Mouse (Mus musculus) cortical plate, adult 2 months (tissue): ENCODE results near the gene Trex2. TPM values are rescaled to one million over a fixed set of nuclear protein-coding genes. Genes with fewer than 3 reads are reported as not detected.

Source experiments
- H3K27ac ChIP-seq: fragments of 200-500 bp; 2 replicates; pipeline ENCODE4 v1.5.1; 2012; ENCODE audit warnings: low read length, control low read depth, inconsistent platforms; ENCODE audit not compliant: insufficient read depth
- H3K4me1 ChIP-seq: fragments of 200-500 bp; 2 replicates; pipeline ENCODE4 v1.6.1; 2011; ENCODE audit warnings: low read length; ENCODE audit not compliant: control insufficient read depth, insufficient read depth
- H3K4me3 ChIP-seq: fragments of 200-500 bp; 2 replicates; pipeline ENCODE4 v1.5.1; 2011; ENCODE audit warnings: mild to moderate bottlenecking, low read length, control low read depth; ENCODE audit not compliant: insufficient read depth
- CTCF ChIP-seq: fragments of 200-500 bp; IDR thresholded peaks from 2 replicates; pipeline ENCODE4 v1.5.1; 2011; ENCODE audit warnings: mild to moderate bottlenecking, control low read depth, low read length; ENCODE audit not compliant: insufficient read depth; ENCODE audit errors: extremely low read depth
- POLR2A ChIP-seq: fragments of 200-500 bp; IDR thresholded peaks from 2 replicates; pipeline ENCODE4 v1.6.1; 2011; ENCODE audit warnings: mild to moderate bottlenecking, low read length, control low read depth; ENCODE audit not compliant: insufficient read depth; ENCODE audit errors: extremely low read depth
- polyA plus RNA-seq: library from polyadenylated mRNA; depleted of rRNA; stranded (reverse); fragments of >200 nt; gene quantifications from 2 replicates; pipeline ENCODE4 v1.2.3, GENCODE M21; 2012

The Trex2 gene
- polyA plus RNA-seq, 1 experiment = not detected

DNA sequence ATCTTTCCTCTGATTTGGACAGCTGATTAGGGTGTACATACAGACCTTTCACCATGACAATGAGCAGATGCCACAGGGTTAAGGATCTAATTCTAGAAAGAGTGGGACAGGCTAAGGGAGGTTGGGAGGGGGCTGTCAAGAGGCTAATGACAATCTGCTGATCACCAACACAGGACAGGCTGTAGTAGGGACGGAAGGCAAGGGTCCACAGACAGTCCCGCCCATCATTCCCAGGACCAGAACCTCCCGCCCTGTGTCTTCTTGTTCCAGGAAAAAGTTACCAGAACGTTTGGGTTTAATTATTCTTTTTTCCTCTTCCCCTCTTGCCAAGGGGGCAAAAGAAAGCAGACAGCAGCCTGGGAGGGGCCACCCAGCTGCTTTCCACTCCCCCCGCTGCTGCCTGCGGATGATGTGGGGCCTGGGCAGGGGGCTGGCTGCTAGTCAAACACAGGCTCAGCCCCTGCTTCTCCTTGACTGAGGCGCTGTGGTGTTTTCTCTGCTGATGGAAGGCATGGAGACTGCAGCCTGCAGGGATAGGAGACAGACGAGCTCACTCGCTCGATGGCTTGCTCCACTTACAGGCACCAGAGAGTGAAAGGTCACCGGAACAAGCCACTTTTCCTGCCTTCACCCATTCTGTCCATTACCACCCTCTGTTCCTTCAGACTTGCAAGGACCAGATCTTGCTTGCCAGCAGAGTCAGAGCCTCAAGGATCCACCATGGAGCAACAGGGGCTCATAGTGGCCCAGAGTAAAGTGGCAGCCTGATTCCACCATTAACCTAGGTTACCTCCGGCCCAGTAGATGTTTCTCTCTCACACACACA, 39.4 kb upstream of the Trex2 start:
- no peak overlapping the region for H3K27ac ChIP-seq
- H3K4me1 ChIP-seq = no peaks in the 10 kb centered on the region
- TF ChIP-seq CTCF = no peak
- TF ChIP-seq POLR2A = no peak
- no peak overlapping the region for H3K4me3 ChIP-seq

DNA sequence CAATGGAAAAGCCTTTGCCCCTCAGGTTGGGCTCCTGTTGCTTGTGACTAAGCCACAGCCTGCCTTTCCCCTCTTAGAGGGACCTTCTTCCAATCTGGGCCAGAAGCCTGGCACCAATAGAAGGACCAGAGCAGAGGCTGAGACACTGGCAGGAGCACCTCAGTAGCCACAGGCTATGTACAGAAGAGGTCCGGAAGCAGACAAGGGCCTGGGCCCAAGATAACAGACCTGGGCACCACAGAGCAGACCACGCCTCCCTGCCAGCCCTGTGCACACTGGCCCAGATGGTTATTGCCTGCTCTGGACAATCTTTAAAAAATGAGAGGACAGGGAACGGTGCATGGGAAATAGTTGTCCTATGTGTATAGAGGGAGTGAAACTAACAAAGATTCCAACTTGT, 36.6 kb upstream of the Trex2 start:
- H3K4me3 ChIP-seq = no peak overlapping the region
- H3K4me1 ChIP-seq = no peaks in the 10 kb centered on the region
- H3K27ac ChIP-seq = no peak overlapping the region
- TF ChIP-seq POLR2A = no peak
- no peak for TF ChIP-seq CTCF

DNA sequence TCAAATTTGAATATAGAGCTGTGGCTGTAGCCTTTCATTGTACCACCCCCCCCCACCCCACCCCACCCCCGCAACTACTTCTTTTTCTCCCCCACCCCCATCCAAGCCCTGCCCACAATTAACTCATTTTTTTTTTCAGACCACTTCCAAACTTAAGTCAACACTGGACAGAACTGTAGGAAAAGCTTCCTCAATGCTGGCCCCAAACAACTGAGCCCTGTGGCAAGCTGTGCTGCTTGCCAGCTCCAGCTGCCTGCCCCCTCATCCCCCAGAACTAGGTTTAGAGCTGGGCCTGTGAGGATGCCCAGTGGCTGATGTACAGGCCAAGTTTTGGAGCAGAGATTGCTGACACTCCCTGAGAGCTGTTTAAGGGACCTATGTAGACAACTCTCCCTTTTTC, 33.6 kb upstream of the Trex2 start:
- H3K4me1 ChIP-seq = no peaks in the 10 kb centered on the region
- H3K4me3 ChIP-seq = no peak overlapping the region
- no peak overlapping the region for H3K27ac ChIP-seq
- no peak for TF ChIP-seq CTCF
- no peak for TF ChIP-seq POLR2A

DNA sequence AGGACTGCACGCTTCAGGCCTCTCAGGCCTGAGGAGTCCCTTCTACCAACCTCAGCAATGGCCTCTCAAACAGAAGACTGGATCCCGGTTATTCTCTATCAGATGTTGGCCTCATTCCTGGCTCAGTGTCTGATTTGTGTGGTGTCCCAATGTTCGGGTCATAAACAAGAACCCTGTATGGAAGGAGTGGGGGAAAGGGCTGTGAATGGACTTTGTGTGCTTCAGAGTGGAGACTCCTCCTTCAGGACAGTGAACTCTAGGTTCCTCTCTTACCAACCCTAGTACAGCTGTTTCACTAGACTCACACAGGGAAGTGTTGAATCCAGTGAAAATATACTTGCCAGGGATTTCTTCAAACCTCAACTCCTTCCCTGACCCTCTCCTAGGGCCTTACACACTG, 33.2 kb upstream of the Trex2 start:
- no peak for TF ChIP-seq POLR2A
- no peak overlapping the region for H3K27ac ChIP-seq
- H3K4me1 ChIP-seq = no peaks in the 10 kb centered on the region
- no peak overlapping the region for H3K4me3 ChIP-seq

- no peak overlapping the region for H3K27ac ChIP-seq
- no peak overlapping the region for H3K4me3 ChIP-seq
- TF ChIP-seq POLR2A (no peak), CTCF (no peak)
- H3K4me1 ChIP-seq = no peaks in the 10 kb centered on the region
Observed at GRCm38 (mm10) chrX:73467446-73468241, 32.5 kb upstream of the Trex2 start.

DNA sequence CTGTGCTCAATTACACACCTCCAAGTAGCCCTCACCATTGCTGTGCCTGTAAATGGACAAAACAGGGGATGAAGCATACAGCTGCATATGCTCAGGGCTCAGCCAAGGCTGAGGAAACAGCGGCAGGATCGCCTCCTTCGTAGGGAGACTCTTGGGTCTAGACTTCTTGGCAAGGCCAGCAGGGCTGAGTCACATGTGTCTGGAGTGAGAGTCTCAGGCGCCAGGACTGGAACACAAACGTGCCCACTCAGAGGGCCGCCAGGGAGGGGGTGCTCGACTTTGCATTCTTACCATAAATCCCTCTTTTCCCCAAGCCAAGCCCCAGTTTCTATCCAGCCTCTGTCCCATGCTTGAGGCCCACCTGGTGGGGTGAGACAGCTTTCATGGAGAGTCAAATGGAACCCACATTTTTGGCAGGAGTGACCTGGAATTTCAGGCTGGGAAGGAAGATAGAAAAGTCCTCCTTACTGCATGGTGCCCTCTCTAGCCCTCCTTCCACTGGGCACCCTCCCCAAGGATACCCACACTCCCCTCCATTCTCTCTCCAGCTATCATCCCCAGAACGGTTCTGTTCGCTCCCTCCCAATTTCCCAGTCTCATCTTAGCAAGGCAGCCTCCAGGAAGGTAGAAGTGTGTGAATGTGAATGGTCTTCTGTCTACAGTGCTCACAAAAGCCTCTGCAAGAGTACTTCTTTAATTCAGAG, 30.5 kb upstream of the Trex2 start:
- H3K27ac ChIP-seq = no peak overlapping the region
- no peak for TF ChIP-seq CTCF
- TF ChIP-seq POLR2A = no peak
- H3K4me1 ChIP-seq = no peaks in the 10 kb centered on the region

DNA sequence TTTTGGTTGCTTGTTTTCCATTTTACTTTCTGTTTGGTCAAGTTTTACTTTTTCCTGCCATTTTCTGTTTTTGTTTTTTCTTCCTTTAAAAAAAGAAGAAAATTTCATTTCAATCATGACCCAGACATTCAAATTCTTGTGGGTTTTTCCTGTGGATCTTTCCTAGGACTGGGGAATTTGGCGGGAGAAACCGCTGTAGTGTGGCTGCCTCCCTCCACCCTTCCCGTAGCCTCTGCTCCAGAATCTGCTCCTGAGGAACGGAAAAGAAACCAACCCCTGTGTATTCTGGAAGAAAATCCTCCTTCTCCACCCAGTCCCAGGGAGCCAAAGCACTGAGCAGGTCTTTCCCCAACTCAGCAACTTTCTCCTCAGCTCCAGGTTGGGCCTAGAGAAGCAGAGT, 25.6 kb upstream of the Trex2 start:
- no peak overlapping the region for H3K4me3 ChIP-seq
- no peaks in the 10 kb centered on the region for H3K4me1 ChIP-seq

More for the DNA sequence above, 30.5 kb upstream of the Trex2 start:
- H3K4me3 ChIP-seq = no peak overlapping the region

GRCm38 (mm10) chrX:73458877-73459392, 23.8 kb upstream of the Trex2 start, which contains the start of gene Haus7:
Gene Haus7 (minus strand): TSS chrX:73459044.
- Histone ChIP-seq H3K27ac (no peak within 1 kb of the TSS), H3K4me3 (peak within 1 kb of the TSS; percentile 54)
- TF ChIP-seq POLR2A (no peak), CTCF (peak; percentile 42)

More for the DNA sequence above, 25.6 kb upstream of the Trex2 start:
- TF ChIP-seq POLR2A = no peak
- no peak for TF ChIP-seq CTCF
- no peak overlapping the region for H3K27ac ChIP-seq

DNA sequence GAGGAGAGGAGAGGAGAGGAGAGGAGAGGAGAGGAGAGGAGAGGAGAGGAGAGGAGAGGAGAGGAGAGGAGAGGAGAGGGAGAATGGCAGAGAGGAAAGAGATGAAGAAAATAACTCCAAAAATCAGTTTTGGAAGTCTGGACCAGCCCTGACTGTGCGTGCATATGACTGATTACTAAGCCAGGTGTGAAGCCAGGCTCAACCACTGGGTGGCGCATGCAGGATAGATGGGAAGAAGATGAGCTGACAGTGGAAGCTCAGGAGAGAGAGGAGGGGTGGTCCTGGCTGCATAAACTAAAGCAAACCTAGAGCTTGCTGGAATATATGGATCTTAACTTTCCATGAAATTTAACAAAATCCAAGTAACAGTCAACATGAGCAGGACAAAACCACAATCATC, 16.8 kb upstream of the Trex2 start:
- TF ChIP-seq CTCF (peak; percentile 76), POLR2A (no peak)
- H3K4me3 ChIP-seq = no peak overlapping the region
- H3K4me1 ChIP-seq = no peaks in the 10 kb centered on the region
- no peak overlapping the region for H3K27ac ChIP-seq

More at GRCm38 (mm10) chrX:73458877-73459392, 23.8 kb upstream of the Trex2 start, which contains the start of gene Haus7:
- H3K4me1 ChIP-seq = no peaks in the 10 kb centered on the region
